Mouse (Mus musculus) naive thymus-derived CD4-positive, alpha-beta T cell, adult 2 months (primary cell): ENCODE data around the gene Anxa11.
"Not testable (repeated sequence)": the region's sequence is repeated elsewhere in the genome, so short reads cannot be mapped to it uniquely, and the experiment has no call there.

Experiments used
- DNase-seq: peaks from one replicate; pipeline ENCODE4 v3.0.0-alpha.2; 2011; ENCODE audit warnings: low read depth

Anxa11 gene

DNA sequence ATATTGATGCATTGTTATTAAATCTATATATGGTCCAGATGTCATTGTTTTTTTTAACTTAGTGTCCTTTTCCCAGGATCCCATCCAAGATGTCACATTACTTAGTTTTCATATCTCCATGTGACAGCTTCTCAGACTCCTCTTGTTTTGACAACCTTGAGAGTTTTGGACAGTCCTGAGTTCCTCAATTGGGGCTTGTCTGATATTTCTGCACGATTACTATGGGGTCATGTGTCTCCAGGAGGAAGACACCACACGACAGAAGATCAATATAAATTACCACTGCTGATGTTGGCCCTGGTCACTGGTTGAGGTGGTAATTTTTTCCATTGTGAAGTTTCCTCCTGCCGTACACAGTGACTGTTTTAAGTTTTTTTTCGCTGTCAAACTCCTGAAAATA, 377 bp upstream of the Anxa11 start:
- no peak for DNase-seq

DNA sequence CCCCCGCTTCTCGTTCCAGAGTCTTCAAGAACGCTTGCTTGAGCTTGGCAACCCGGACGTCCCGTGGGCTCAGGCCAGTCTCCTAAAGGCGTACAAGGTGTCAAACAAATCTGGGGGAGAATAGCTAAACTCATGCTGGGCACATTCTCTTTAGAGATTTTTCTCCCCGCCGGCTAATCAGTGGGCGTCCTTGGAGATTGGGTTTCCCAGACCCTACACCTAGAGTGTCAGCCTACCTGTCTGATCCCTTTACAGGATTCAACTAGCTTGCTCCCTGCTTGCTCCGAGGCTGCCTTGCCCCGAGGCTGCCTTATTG, 690 bp downstream of the Anxa11 start:
- no peak for DNase-seq

- no peak for DNase-seq
Observed at GRCm38 (mm10) chr14:25844372-25844771, 2.4 kb downstream of the Anxa11 start.

DNA sequence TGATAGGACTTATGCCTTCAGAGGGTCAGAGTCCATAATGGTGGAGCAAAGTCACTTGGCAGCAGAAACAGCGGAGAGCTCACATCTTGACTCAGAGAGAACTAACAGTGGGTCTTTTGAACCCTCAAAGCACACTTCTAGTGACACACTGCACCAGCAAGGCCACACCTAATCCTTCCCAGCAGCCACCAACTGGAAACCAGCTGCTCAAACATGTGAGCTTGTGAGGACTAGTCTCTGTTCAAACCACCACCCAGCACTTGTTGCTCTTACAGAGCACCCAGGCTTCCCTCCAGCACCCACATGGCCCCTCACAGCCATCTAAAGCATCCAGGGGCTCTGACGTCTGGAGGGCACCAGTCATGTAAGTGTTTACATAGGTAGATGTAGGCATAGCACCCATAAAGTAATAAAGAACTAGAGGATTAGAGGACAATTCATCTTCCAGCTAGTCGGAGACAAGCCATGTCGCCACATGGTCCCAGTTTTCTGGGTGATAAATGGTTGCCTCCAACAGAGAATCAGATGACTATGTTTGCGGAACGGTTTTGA, 4.0 kb downstream of the Anxa11 start:
- DNase-seq: no peak

- no peak for DNase-seq
Observed at GRCm38 (mm10) chr14:25846516-25846915, 4.6 kb downstream of the Anxa11 start.

DNA sequence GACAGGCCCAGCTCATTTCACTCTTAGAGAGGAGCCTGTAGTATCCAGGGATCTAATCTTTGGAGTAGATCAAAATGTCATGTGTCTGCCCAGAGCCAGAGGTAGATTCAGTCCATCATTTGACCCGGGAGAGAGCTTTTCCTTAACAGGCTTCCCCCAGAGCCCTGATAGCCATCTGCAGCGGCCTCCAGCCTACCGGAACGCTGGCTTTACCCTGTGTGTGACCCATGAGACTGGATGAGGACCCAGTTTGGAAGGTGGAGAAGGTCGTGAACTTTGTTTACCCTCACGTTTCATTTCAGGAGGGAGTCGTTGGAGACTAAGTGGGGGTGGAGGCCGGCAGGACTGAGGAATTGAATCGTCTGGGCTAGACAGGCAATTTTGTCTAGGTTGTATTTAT, 5.7 kb downstream of the Anxa11 start:
- DNase-seq: no peak

DNA sequence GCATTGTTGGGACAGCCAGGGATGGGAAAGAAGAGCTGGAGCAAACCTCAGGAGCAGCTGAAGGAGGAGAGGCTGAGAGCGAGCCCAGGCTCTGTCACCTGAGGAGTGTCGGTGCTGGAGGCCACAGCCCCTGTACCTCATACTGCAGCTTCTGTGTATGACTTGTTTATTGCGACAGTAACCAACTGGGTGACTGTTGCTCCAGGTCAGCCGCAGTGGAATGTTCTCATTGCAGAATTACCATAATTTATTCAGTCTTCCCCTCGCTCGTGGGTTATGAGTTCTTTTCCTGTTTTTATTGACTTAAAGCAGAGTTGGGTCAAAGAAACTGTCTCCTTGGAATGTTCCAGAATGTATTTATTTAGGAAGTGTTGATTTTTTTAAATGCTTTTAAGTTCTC, 6.3 kb downstream of the Anxa11 start:
- no peak for DNase-seq

GRCm38 (mm10) chr14:25848708-25849107, 6.8 kb downstream of the Anxa11 start:
- not testable (repeated sequence) for DNase-seq

- no peak for DNase-seq
Observed at GRCm38 (mm10) chr14:25850433-25850832, 8.5 kb downstream of the Anxa11 start.

DNA sequence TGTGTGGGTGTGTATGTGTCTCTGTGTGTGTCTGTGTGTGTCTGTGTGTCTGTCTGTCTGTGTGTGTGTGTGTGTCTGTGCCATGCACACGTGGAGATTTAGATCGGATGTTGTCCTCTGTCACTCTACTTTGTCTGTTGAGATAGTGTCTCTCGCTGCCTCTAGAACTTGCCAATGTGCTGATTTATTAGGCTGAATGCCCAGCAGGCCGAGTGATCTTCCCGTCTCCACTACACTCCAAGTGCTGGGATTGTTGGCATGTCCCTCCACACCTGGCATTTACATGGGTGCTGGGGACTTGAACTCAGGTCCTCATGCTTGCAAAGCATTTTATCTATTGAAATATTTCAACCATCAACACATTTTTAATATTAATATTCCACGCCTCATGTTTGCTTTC, 9.2 kb downstream of the Anxa11 start:
- no peak for DNase-seq

- no peak for DNase-seq
Observed at GRCm38 (mm10) chr14:25852121-25852561, 10.2 kb downstream of the Anxa11 start.

DNA sequence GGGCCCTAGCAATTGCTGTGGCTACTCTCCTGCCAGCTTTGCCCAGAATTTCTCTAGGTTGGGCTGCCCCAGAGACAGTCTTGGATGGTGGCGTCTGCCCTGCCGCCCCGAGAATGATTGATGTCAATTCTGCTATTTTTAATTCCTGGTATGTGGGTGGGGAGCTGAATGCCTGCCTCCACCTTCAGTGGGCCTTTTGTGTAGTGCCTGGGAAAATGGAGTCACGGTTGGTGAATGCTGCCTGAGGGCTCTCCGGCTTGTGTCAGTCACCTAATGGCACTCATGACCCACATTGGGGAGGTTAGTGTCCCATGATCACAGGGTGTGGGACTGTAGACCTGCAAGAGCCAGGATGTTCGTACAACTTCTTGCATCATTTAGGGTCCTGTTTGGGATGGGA, 11.3 kb downstream of the Anxa11 start:
- no peak for DNase-seq

GRCm38 (mm10) chr14:25853717-25854452, 11.9 kb downstream of the Anxa11 start:
- DNase-seq: no peak

DNA sequence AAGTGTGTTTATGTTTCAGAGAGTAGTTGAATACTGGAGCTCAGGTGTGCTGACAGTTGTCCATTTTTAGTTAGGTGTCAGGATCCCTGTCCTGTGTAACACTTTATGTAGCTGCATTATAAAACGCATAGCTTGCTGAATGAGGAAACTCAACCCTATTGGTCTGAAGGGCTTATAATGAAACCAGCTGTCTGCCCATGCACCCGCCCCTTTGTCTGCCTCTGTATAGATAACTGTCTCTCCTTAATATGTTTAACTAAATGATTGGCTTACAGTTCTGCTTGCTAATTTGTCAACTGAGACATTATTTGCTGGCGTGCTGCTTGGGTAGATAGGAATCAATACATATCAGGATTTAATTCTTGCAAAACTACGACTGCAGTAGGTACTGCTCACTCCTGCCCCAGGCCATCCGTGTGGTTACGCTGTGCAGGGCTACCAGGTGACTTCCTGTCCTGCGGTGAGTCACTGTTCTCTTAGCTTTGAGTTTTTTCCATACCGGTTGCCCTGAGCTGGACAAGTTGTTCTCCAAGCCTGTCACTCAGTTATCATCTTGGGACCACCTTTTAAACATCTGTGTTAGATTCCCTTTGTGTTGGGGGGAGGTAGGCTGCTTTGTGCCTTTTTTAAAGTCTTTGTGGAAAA, 13.4 kb downstream of the Anxa11 start:
- DNase-seq: peak; percentile 59

DNA sequence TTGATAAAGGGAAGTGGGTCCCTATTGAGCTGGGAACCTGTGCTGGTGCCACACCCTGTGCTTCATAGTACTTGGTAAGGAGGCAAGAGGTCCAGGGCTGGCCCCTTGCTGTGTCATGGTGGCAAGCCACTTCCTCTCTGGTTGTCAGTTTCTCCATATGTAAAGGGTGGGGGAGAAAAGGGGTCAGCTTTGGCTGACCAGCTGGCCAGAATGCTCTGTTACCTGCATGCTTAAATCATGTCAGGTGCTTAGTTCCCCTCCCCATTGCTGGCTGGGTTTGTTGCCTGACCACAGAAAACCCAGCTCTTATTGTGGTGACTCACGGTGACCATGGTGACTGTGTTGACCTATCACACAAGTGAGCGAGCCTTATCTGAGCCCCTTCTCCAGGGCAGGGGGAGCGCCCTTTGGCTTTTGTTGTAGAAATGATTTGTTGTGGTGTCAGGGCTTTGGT, 15.2 kb downstream of the Anxa11 start:
- DNase-seq: peak; percentile 37

DNA sequence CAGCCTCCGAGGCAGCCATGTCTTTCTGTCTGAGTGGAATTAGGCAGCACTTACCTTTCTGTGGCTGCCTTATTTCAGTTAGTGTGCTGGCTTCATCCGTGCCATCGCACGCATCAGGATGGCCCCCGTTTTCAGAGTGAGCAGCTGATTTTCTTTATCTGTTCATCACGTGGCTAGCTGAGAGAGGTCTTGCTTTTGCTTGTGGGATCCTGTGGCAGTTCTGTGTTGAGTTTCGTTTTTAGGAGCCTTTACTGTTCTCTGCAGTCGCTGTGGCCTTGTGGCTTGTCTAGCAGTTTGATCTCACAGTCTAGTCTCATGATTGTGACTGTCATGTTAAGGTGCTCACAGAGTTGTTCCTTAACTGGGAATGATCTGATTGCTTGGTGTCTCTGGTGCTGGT, 16.0 kb downstream of the Anxa11 start:
- peak; percentile 76 for DNase-seq

DNA sequence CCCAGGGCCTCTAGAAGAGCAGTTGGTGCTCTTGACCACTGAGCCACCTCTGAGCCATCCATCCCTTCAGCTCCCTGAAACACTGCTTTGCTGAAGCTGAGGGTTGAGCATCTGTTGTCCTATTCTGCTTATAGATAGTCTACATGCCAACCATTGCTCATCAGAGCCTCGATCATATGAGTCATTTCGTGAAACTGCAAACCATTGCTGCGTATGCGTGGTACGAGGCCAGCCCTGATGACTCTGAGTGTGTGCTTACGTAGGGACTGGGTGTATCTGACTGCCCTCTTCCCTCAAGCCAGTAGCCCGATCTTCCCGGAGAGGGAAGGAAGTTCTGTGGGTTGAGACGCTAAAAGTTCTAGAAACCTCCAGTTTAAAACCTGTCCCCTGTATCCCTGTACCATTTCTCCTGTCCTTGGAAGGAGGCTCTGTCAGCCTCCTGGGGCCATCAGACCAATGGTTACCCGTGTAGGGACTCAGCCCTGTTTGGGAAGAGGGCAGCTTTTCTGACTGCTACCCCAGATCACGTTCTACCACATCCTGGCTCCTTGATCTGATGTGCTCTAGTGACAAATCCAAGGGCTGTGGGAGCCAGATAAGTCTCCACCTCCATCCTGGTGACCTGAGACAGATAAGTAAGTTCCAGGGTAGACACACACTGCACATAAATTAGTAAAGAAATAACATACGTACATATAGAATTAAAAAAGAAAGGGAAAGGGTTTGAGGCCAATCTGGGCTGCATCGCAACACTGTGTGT, 20.0 kb downstream of the Anxa11 start:
- DNase-seq: no peak

GRCm38 (mm10) chr14:25863721-25864120, 21.8 kb downstream of the Anxa11 start:
- DNase-seq: no peak

GRCm38 (mm10) chr14:25865251-25865650, 23.3 kb downstream of the Anxa11 start:
- DNase-seq: no peak

DNA sequence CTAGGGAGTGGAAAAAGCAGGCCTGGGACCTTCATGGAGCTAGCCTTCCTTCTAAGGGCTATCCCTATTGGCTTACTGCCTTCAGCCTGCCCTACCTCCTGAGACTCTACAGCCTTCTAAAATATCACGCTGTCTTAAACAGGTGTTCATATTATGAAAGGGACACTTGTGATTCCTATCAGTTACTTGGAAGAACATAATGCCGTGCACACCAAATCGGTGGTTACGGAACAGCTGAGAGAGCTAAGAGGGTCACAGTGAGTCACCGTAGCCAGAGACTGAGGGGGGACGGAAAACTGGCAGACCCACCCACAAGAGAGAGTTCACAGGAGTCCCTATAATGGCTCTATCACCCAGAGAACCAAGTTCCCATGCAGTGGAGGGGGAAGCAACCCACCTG, 24.4 kb downstream of the Anxa11 start:
- DNase-seq: no peak

DNA sequence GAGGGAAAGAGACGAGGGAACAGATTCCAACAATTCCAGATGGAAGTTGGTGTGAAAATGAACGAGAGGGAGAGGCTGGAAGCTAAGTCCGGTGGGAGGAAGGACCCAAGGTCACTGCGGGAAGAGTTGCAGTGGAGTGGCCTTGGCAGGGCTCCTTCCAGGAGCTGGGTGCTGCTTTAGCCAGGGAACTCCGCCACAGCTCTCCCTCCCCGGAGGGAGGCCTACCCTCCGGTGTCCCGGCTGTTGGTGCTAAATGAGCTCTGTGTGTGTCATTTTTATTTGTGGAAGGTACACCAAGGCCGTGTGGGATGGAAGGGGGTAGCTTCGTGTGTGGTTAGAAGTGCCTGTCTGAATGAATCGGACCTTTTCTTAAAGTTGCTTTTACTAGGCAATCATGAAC, 24.9 kb downstream of the Anxa11 start:
- no peak for DNase-seq

DNA sequence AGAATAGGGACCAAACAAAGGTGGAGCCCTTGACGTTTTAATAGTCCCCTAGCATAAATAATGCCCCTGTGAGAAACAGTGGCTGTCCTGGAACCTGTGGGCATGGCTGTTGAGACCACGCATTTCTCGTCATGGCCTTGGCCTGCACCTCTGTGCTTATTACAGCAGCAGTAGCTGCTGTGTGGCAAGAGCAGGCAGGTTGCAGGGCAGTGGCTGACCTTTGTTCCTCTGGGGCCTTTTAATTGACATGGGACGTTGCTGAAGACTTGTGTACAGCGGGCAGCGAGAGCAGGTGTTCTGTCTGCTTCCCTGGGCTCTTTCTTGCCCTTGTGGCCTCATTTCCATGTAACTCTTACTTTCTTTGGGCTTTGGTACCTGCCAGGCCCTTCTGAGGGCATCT, 25.9 kb downstream of the Anxa11 start:
- DNase-seq: no peak

DNA sequence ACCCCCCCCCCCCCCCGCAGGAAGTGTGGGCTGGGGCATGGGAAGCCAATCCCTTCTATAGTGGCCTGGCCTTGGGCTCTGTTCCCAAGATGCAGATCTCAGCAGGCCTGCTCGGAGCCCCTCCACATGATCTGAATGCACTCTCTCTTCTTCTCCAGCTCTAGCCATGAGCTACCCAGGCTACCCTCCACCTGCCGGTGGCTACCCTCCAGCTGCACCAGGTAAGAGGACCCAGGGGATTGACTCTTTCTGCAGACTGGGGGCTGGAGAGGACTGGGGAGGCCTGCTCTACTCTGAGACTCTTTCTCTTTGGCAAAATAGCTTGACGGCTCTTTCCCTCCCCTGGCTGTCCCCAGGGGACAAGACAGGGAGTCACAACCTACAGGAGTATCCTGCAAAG, 26.8 kb downstream of the Anxa11 start:
- no peak for DNase-seq
